Mouse (Mus musculus) ES-Bruce4 (cell line): Measurements from ENCODE around the gene St6galnac3.

Source experiments
- CTCF ChIP-seq: IDR thresholded peaks from one replicate; pipeline ENCODE4 v1.8.1; 2011; ENCODE audit warnings: low read depth, low read length
- EP300 ChIP-seq: IDR thresholded peaks from 2 replicates; pipeline ENCODE4 v1.6.1; 2011; ENCODE audit warnings: low read depth, low read length; ENCODE audit not compliant: insufficient read depth
- POLR2A ChIP-seq: IDR thresholded peaks from one replicate; pipeline ENCODE4 v1.8.1; 2011; ENCODE audit warnings: low read length; ENCODE audit not compliant: insufficient read depth

DNA sequence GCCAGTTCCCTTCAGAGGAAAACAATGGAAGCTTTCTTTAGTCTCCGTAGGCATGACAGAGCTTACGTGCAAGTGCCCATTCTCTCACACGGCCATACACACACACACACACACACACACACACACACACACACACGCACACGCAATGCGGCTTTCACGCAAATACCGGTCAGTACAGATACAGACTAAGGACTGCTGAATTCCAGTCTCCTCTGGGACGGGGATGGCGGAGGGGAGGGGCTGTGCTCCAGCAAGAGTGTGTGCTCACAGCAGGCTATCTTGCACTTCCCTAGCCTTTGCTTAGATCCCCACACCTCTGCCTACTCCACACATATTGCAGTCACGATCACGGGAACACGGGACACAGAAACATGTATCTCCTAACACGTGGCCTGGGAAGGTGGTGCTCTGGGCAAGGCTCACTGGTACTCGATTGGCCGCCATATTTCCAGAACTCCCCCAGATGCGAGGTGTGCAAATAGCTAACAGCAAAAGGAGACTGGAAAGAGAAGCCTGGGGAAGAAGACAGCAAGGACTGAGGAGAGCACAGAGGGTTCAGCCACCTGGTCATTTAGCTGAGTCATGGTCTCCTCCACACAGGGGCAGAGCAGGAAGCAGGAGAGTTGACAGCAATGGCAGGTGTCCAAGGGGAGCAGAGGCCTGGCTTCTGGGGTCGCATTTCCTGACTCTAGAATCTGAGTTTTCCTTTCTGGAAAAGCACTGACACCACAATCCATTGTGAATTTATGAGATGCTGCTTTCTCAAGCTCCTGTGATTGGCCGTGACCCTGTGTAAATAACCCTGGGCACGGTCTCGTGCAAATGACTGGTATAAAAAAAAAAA is 56.3 kb downstream of the St6galnac3 start:
- no peak for TF ChIP-seq POLR2A
- no peak for TF ChIP-seq CTCF
- peak; percentile 45; the same call in 1 of the 2 replicates for TF ChIP-seq EP300
